Mouse (Mus musculus) neural tube, embryonic 15.5 days (tissue): ENCODE results near the gene Usf1. TPM values are rescaled to one million over a fixed set of nuclear protein-coding genes. Genes with fewer than 3 reads are reported as not detected.

Experiments used
- ATAC-seq: fragments of 200-750 bp; cut with Nextera tagmentation; 2 replicates; pipeline ENCODE4 v1.8.0; 2017; ENCODE audit warnings: mild to moderate bottlenecking, moderate TSS enrichment, moderate library complexity; ENCODE audit not compliant: low FRiP score
- H3K27ac ChIP-seq: fragments of 300-500 bp; sonication (generic); replicated peaks from 2 replicates; pipeline ENCODE4 v1.5.1; 2015; ENCODE audit warnings: mild to moderate bottlenecking, inconsistent platforms
- H3K27me3 ChIP-seq: fragments of 300-500 bp; sonication (generic); replicated peaks from 2 replicates; pipeline ENCODE4 v1.6.1; 2015; ENCODE audit warnings: inconsistent platforms
- H3K36me3 ChIP-seq: fragments of 300-500 bp; sonication (generic); 2 replicates; pipeline ENCODE4 v1.6.1; 2015; ENCODE audit warnings: inconsistent platforms
- H3K4me1 ChIP-seq: fragments of 300-500 bp; sonication (generic); 2 replicates; pipeline ENCODE4 v1.6.1; 2015; ENCODE audit warnings: inconsistent platforms
- H3K4me2 ChIP-seq: fragments of 300-500 bp; sonication (generic); 2 replicates; pipeline ENCODE4 v1.6.1; 2015; ENCODE audit warnings: inconsistent platforms, mild to moderate bottlenecking, moderate library complexity
- H3K4me3 ChIP-seq: fragments of 300-500 bp; sonication (generic); replicated peaks from 2 replicates; pipeline ENCODE4 v1.5.1; 2015; ENCODE audit warnings: mild to moderate bottlenecking, inconsistent platforms
- H3K9ac ChIP-seq: fragments of 300-500 bp; sonication (generic); replicated peaks from 2 replicates; pipeline ENCODE4 v1.6.1; 2015; ENCODE audit warnings: mild to moderate bottlenecking, inconsistent platforms
- H3K9me3 ChIP-seq: fragments of 300-500 bp; sonication (generic); replicated peaks from 2 replicates; pipeline ENCODE4 v1.6.1; 2016; ENCODE audit warnings: inconsistent platforms
- WGBS: fragments of 180-500 bp; shearing (Covaris S2); methylation state at CpG from one replicate; pipeline ENCODE4 v1.1.7; 2015; ENCODE audit warnings: mixed read lengths; 5-methylcytosine and 5-hydroxymethylcytosine counted together
- polyA plus RNA-seq: library from polyadenylated mRNA; unstranded; fragments of >200 nt; fragmentation: Nextera tagmentation; extraction: Ambion mirVana; gene quantifications from 2 replicates; pipeline ENCODE4 v1.2.1, GENCODE M21; 2015

Usf1 gene
- polyA plus RNA-seq, 1 experiment from 2014 or later = 149 TPM

DNA sequence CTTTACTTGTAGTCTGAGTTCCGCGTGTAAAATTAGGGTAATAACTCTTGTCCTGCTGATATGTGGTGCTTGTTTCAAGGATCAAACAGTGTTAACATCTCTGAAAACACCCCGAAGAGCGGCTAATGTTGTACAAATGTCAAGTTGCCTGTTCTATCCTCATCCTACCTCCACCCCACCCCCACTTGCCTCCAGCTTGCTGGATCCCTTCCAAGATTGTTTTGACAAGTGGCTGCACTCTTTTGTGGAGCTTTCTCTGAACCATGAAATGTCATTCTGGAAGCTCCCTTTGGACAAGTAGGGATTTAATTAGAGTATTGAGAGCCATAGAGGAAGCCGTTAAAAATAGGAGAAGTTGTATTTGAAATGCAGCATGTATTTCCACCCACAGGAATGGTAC is 48.7 kb downstream of the Usf1 start:
- no peak for ATAC-seq
- peaks cover 8% of the 10 kb centered on the region; the same call in 1 of the 2 replicates for H3K4me1 ChIP-seq
- no peak overlapping the region for H3K27ac ChIP-seq
- H3K4me2 ChIP-seq = no peak overlapping the region
- no peaks in the 10 kb centered on the region for H3K27me3 ChIP-seq
- H3K9me3 ChIP-seq = no peaks in the 10 kb centered on the region
- H3K36me3 ChIP-seq = no peaks in the 10 kb centered on the region
- whole genome bisulfite sequencing = 52% methylated on average over 5 of the region's 5 CpGs
- H3K4me3 ChIP-seq = no peak overlapping the region
- no peak overlapping the region for H3K9ac ChIP-seq

- peaks cover 8% of the 10 kb centered on the region; the same call in 1 of the 2 replicates for H3K4me1 ChIP-seq
- H3K36me3 ChIP-seq = no peaks in the 10 kb centered on the region
- no peaks in the 10 kb centered on the region for H3K27me3 ChIP-seq
- H3K9me3 ChIP-seq = no peaks in the 10 kb centered on the region
- WGBS = 96% methylated on average over 22 of the region's 22 CpGs
- H3K4me3 ChIP-seq = no peak overlapping the region
- no peak for ATAC-seq
- H3K4me2 ChIP-seq = no peak overlapping the region
- no peak overlapping the region for H3K9ac ChIP-seq
- H3K27ac ChIP-seq = no peak overlapping the region
Observed at GRCm38 (mm10) chr1:171460551-171461503, 49.7 kb downstream of the Usf1 start.

DNA sequence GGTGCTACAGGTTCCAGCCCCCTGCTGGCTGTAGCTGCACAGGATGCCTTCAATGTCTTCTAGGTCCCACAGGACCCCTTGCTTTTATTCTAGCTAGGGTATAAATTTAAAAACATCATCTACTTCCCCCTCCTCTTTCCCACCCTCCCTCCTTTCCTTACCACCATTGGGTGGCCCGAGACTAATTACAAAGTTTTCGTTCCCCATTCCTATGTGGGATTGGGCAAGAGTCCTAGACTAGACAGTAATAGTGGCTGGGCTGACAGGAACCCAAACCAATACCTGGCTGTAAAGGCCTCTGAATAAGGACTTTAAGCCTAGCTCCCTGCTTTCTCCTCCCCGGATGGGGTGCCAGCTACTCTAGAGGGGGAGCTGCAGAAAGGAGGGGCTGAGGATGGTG is 52.0 kb downstream of the Usf1 start:
- Histone ChIP-seq H3K4me2 (no peak overlapping the region), H3K27me3 (no peaks in the 10 kb centered on the region), H3K4me3 (no peak overlapping the region), H3K27ac (no peak overlapping the region), H3K4me1 (peaks cover 8% of the 10 kb centered on the region; the same call in 1 of the 2 replicates), H3K9me3 (no peaks in the 10 kb centered on the region), H3K36me3 (no peaks in the 10 kb centered on the region), H3K9ac (no peak overlapping the region)
- ATAC-seq = no peak
- 94% methylated on average over 3 of the region's 3 CpGs for WGBS

GRCm38 (mm10) chr1:171465749-171466412 is 54.8 kb downstream of the Usf1 start:
- Histone ChIP-seq H3K27ac (no peak overlapping the region), H3K9me3 (no peaks in the 10 kb centered on the region), H3K36me3 (no peaks in the 10 kb centered on the region), H3K4me2 (no peak overlapping the region), H3K4me1 (no peaks in the 10 kb centered on the region), H3K4me3 (no peak overlapping the region), H3K9ac (no peak overlapping the region), H3K27me3 (no peaks in the 10 kb centered on the region)
- ATAC-seq = no peak
- 88% methylated on average over 5 of the region's 5 CpGs for WGBS

GRCm38 (mm10) chr1:171466565-171466964 is 55.5 kb downstream of the Usf1 start:
- H3K4me2 ChIP-seq = no peak overlapping the region
- no peaks in the 10 kb centered on the region for H3K4me1 ChIP-seq
- H3K9me3 ChIP-seq = no peaks in the 10 kb centered on the region
- H3K36me3 ChIP-seq = no peaks in the 10 kb centered on the region
- ATAC-seq = no peak
- H3K27ac ChIP-seq = no peak overlapping the region
- no peaks in the 10 kb centered on the region for H3K27me3 ChIP-seq
- H3K9ac ChIP-seq = no peak overlapping the region
- H3K4me3 ChIP-seq = no peak overlapping the region
- WGBS = 82% methylated on average over 4 of the region's 4 CpGs

Other genes starting within 250 kb of the Usf1 start
- gene Pcp4l1, start 215.0 kb upstream of the Usf1 start, polyA plus RNA-seq = 34.0 and 39.1 TPM in 2 replicates
- gene Nr1i3, start 197.3 kb upstream of the Usf1 start, polyA plus RNA-seq = 0.38 and 0.52 TPM in 2 replicates
- 51.0 and 60.0 TPM in 2 replicates for gene Tomm40l, start 188.8 kb upstream of the Usf1 start, polyA plus RNA-seq
- gene Apoa2, start 186.3 kb upstream of the Usf1 start, polyA plus RNA-seq = 11.1 and 12.9 TPM in 2 replicates
- 32.0 and 46.6 TPM in 2 replicates for gene Fcer1g, start 176.9 kb upstream of the Usf1 start, polyA plus RNA-seq
- gene Adamts4, start 160.9 kb upstream of the Usf1 start, polyA plus RNA-seq = 3.3 and 3.6 TPM in 2 replicates
- 237 and 260 TPM in 2 replicates for gene Ndufs2, start 159.9 kb upstream of the Usf1 start, polyA plus RNA-seq
- 90.6 and 97.6 TPM in 2 replicates for gene B4galt3, start 141.0 kb upstream of the Usf1 start, polyA plus RNA-seq
- 42.7 and 48.0 TPM in 2 replicates for gene Ppox, start 130.1 kb upstream of the Usf1 start, polyA plus RNA-seq
- gene Usp21, start 123.3 kb upstream of the Usf1 start, polyA plus RNA-seq = 87.4 and 91.6 TPM in 2 replicates
- gene Ufc1, start 116.3 kb upstream of the Usf1 start, polyA plus RNA-seq = 115 and 119 TPM in 2 replicates
- gene Dedd, start 82.2 kb upstream of the Usf1 start, polyA plus RNA-seq = 44.1 and 49.9 TPM in 2 replicates
- gene Nit1, start 65.7 kb upstream of the Usf1 start, polyA plus RNA-seq = 53.0 and 53.1 TPM in 2 replicates
- gene Pfdn2, start 65.6 kb upstream of the Usf1 start, polyA plus RNA-seq = 146 and 162 TPM in 2 replicates
- gene Klhdc9, start 50.5 kb upstream of the Usf1 start, polyA plus RNA-seq = 4.0 and 4.1 TPM in 2 replicates
- 3.7 and 5.6 TPM in 2 replicates for gene Nectin4, start 41.2 kb upstream of the Usf1 start, polyA plus RNA-seq
- gene Arhgap30, start 22.4 kb upstream of the Usf1 start, polyA plus RNA-seq = 0.88 and 6.0 TPM in 2 replicates
- gene Tstd1, start 7.6 kb downstream of the Usf1 start, polyA plus RNA-seq = 4.9 and 6.2 TPM in 2 replicates
- 11.8 and 27.5 TPM in 2 replicates for gene F11r, start 26.2 kb downstream of the Usf1 start, polyA plus RNA-seq
- gene Alyref2, start 92.2 kb downstream of the Usf1 start, polyA plus RNA-seq = 30.6 and 34.7 TPM in 2 replicates
- not detected in 2 replicates for gene Itln1, start 124.0 kb downstream of the Usf1 start, polyA plus RNA-seq
- 0.09 and 1.9 TPM in 2 replicates for gene Cd244a, start 147.9 kb downstream of the Usf1 start, polyA plus RNA-seq
- gene Ly9, start 196.1 kb downstream of the Usf1 start, polyA plus RNA-seq = 0.13 and 1.3 TPM in 2 replicates
- 0.08 and 0.68 TPM in 2 replicates for gene Slamf7, start 241.7 kb downstream of the Usf1 start, polyA plus RNA-seq